Mouse (Mus musculus) forebrain, embryonic 14.5 days (tissue): ENCODE measurements around the gene Rbm6. TPM values are rescaled to one million over a fixed set of nuclear protein-coding genes. Genes with fewer than 3 reads are reported as not detected.
A peak's percentile ranks its signal among the peaks of the same experiment; 100 is the strongest.

Experiments used
- ATAC-seq: fragments of 200-750 bp; cut with Nextera tagmentation; 2 replicates; pipeline ENCODE4 v1.8.0; 2017; ENCODE audit warnings: mild to moderate bottlenecking, moderate library complexity
- DNase-seq: peaks from one replicate; pipeline ENCODE4 v3.0.0-alpha.2; 2015; ENCODE audit warnings: low spot score
- H3K27ac ChIP-seq: fragments of 300-500 bp; sonication (generic); 2 replicates; pipeline ENCODE4 v1.5.1; 2014; ENCODE audit warnings: low read depth, mild to moderate bottlenecking, control low read depth, low read length, moderate library complexity
- H3K27me3 ChIP-seq: fragments of 300-500 bp; sonication (generic); replicated peaks from 2 replicates; pipeline ENCODE4 v1.6.1; 2014; ENCODE audit warnings: low read length, control low read depth, mixed read lengths; ENCODE audit not compliant: control insufficient read depth, insufficient read depth
- H3K36me3 ChIP-seq: fragments of 300-500 bp; sonication (generic); 2 replicates; pipeline ENCODE4 v1.6.1; 2014; ENCODE audit warnings: low read length, control low read depth; ENCODE audit not compliant: control insufficient read depth, insufficient read depth
- H3K4me1 ChIP-seq: fragments of 300-500 bp; sonication (generic); 2 replicates; pipeline ENCODE4 v1.6.1; 2014; ENCODE audit warnings: antibody characterized with exemption, low read length, control low read depth; ENCODE audit not compliant: control insufficient read depth, insufficient read depth
- H3K4me2 ChIP-seq: fragments of 300-500 bp; sonication (generic); 2 replicates; pipeline ENCODE4 v1.6.1; 2014; ENCODE audit warnings: mild to moderate bottlenecking, control low read depth, low read length
- H3K4me3 ChIP-seq: fragments of 300-500 bp; sonication (generic); 2 replicates; pipeline ENCODE4 v1.5.1; 2014; ENCODE audit warnings: low read depth, low read length, control low read depth
- H3K9ac ChIP-seq: fragments of 300-500 bp; sonication (generic); 2 replicates; pipeline ENCODE4 v1.6.1; 2014; ENCODE audit warnings: mild to moderate bottlenecking, low read length, control low read depth, moderate library complexity
- H3K9me3 ChIP-seq: fragments of 300-500 bp; sonication (generic); replicated peaks from 2 replicates; pipeline ENCODE4 v1.6.1; 2016; ENCODE audit warnings: low read length, control low read depth, mixed read lengths; ENCODE audit not compliant: control insufficient read depth
- WGBS: fragments of 180-500 bp; shearing (Covaris S2); extraction: QIAGEN DNeasy Blood & Tissue Kit; methylation state at CpG from one replicate; pipeline ENCODE4 v1.1.7; 2014; 5-methylcytosine and 5-hydroxymethylcytosine counted together
- polyA plus RNA-seq: library from polyadenylated mRNA; unstranded; fragments of >200 nt; fragmentation: Nextera tagmentation; extraction: Ambion mirVana; gene quantifications from 2 replicates; pipeline ENCODE4 v1.2.1, GENCODE M21; 2014

Rbm6 gene
- polyA plus RNA-seq, 1 experiment from 2014 or later = 69.4 TPM

DNA sequence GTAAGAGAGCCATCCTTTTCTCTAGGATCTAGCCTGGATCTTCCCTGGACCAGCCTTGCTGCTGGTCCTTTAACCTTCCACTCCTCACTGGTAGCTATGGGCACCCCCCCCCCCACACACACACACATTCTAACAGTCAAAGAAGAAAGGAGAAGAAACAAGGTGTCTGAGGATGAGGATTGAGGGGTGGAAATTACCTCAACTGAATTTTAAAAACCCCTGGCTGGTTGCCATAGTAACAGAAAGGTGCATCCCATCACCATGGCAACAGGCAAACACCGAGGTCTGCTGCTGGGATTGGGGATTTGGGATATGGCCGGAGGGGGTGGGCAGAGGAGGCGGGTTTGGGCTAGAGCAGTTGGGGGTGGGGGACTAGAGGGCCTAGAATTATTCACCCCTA, 143.3 kb downstream of the Rbm6 start:
- no peaks in the 10 kb centered on the region for H3K9me3 ChIP-seq
- peaks cover 26% of the 10 kb centered on the region for H3K4me1 ChIP-seq

DNA sequence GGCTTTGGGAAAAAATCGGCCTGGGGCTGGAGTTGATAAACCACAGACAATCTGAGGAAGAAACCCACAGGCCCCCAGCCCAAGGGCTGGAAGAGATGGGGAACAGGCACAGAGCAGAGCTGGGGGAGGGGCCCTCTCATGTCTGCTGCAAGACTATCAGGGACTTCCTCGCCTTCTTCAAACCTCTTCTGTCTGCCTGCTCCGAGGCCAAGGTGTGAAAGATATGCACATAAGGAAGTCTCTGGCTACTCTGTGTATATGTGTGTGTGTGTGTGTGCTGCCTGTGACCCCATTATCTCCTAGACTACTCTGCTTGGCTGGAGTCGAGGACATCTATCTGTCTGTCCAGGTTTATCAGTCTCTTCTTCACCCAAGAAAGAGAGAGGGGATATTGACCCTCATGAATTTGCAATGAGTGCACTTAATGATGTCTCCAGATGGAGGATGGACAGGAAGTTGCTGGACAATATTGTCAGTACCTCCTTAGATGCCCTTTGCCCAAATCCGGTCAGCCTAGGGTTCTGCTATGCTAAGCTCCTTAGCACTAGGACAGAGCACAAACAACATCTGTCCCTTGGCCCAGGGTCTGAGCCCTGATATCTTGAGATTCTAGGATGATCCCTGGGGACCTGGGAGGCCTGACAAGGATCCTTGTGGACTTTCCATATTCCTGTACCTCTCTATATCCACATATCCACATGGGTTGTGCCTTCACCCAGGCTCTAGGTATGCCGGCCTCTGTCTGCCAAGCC, 143.9 kb downstream of the Rbm6 start:
- H3K4me1 ChIP-seq = peaks cover 24% of the 10 kb centered on the region
- no peak overlapping the region for H3K4me3 ChIP-seq
- no peak overlapping the region for H3K9ac ChIP-seq
- ATAC-seq (no peak), DNase-seq (no peak)
- H3K4me2 ChIP-seq = no peak overlapping the region
- peak overlapping the region; percentile 78 for H3K27ac ChIP-seq
- H3K27me3 ChIP-seq = no peaks in the 10 kb centered on the region
- WGBS = 79% methylated on average over 6 of the region's 6 CpGs
- no peaks in the 10 kb centered on the region for H3K9me3 ChIP-seq
- H3K36me3 ChIP-seq = no peaks in the 10 kb centered on the region

More for the DNA sequence above, 143.3 kb downstream of the Rbm6 start:
- DNase-seq (peak; percentile 83), ATAC-seq (no peak)
- Histone ChIP-seq H3K27ac (peak overlapping the region; percentile 78), H3K4me3 (no peak overlapping the region), H3K9ac (no peak overlapping the region), H3K36me3 (no peaks in the 10 kb centered on the region), H3K27me3 (no peaks in the 10 kb centered on the region), H3K4me2 (no peak overlapping the region)
- WGBS = 5% methylated on average over 3 of the region's 3 CpGs

DNA sequence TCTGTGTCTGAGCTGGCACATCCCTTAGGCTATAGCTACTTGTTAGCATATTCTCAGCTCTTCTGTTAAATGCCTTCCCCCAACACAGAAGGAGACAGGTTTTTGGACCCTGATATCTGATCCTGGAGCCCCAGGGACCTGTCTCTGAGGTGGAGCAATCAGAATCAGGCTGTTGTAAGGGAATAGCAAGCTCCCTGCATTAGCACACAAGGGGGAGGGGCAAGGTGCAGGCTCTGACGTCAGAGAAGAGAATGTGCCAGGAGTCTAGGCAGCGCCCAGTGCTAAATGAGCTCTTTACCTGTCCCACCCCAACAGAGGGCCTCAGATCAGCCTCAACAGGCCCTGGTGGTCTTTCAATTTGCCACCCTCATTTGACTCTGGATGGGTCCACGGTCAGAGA, 146.0 kb downstream of the Rbm6 start:
- Histone ChIP-seq H3K4me1 (peaks cover 40% of the 10 kb centered on the region), H3K36me3 (no peaks in the 10 kb centered on the region), H3K4me2 (no peak overlapping the region), H3K27ac (no peak overlapping the region), H3K9ac (no peak overlapping the region), H3K27me3 (no peaks in the 10 kb centered on the region), H3K9me3 (no peaks in the 10 kb centered on the region), H3K4me3 (no peak overlapping the region)
- ATAC-seq = no peak
- WGBS = 42% methylated on average over 3 of the region's 3 CpGs
- no peak for DNase-seq

DNA sequence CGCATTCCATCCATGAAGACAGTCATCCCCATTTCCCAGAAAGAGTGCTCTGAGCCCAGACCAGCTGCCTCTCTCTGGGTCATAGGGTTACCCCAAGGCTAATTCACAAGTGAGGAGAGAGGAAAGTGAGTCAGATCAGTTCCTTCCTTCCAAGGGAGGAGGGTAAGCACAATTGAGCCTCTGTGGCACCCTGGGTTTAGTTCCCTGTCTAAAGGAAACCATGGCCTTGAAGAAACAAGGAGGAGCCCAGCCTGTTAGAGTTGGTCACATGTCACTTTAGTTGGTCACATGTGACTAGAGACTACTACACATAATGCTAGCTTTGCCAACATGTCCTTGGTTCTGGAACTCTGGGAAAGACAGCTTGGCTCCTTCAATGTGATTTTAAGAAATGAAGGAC, 148.2 kb downstream of the Rbm6 start:
- Histone ChIP-seq H3K27me3 (no peaks in the 10 kb centered on the region), H3K9ac (no peak overlapping the region), H3K9me3 (no peaks in the 10 kb centered on the region), H3K4me3 (no peak overlapping the region), H3K4me2 (no peak overlapping the region), H3K27ac (no peak overlapping the region), H3K36me3 (no peaks in the 10 kb centered on the region), H3K4me1 (peaks cover 33% of the 10 kb centered on the region)
- DNase-seq = no peak
- WGBS = 100% methylated on average over 1 of the region's 1 CpGs
- no peak for ATAC-seq

DNA sequence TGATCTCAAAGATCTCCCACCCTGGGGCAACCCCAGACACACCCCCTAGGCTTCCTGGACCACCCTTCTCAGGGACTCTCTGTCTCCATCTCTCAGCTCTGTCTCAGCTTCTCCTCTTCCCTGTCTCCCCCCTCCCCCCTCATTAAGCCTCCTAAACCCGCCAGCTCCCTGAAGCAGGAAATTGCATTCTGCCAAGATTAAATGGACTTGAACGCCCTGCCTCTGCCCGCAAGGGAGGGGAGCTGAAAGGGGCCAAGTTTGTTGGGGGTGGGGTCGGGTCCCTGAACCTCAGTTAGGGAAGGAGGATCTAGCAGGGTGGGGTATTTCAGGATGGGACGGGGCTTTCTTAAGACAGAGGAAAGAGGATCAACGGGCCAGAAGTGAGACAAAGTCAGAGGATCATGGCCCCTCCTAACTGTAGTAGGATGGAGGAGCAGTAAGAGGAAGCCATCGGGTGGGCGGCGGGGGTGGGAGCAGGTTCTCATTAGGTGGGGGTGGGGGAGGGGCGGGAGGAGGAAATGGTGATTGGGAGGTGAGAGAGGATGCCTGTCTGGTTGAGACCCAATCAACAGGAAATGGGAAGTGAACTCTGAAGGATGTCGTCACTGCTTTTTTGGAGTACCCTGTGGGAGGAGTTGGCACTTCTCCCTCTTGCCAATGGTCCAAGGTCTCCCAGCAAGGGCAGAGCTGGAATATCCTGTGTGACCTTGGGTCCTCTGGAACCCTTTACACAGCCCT, 149.1 kb downstream of the Rbm6 start:
- H3K27ac ChIP-seq = no peak overlapping the region
- H3K4me3 ChIP-seq = no peak overlapping the region
- H3K27me3 ChIP-seq = no peaks in the 10 kb centered on the region
- ATAC-seq = peak; percentile 75
- H3K36me3 ChIP-seq = no peaks in the 10 kb centered on the region
- peak; percentile 80 for DNase-seq
- peaks cover 25% of the 10 kb centered on the region for H3K4me1 ChIP-seq
- no peaks in the 10 kb centered on the region for H3K9me3 ChIP-seq
- peak overlapping the region; percentile 24; the same call in 1 of the 2 replicates for H3K4me2 ChIP-seq
- 2% methylated on average over 11 of the region's 11 CpGs for WGBS
- no peak overlapping the region for H3K9ac ChIP-seq

Other genes starting within 250 kb of the Rbm6 start
- 371 and 423 TPM in 2 replicates for gene Gnai2, start 237.9 kb downstream of the Rbm6 start, polyA plus RNA-seq
- gene Slc38a3, start 203.7 kb downstream of the Rbm6 start, polyA plus RNA-seq = 32.8 and 32.9 TPM in 2 replicates
- gene Gnat1, start 193.5 kb downstream of the Rbm6 start, polyA plus RNA-seq = 0.28 and 0.66 TPM in 2 replicates
- 7.4 and 12.2 TPM in 2 replicates for gene Sema3f, start 162.8 kb downstream of the Rbm6 start, polyA plus RNA-seq
- gene Rbm5, start 102.2 kb downstream of the Rbm6 start, polyA plus RNA-seq = 188 and 210 TPM in 2 replicates
- 23.5 and 27.2 TPM in 2 replicates for gene Mon1a, start 14.9 kb upstream of the Rbm6 start, polyA plus RNA-seq
- 0.23 and 1.2 TPM in 2 replicates for gene Mst1r, start 33.6 kb upstream of the Rbm6 start, polyA plus RNA-seq
- not detected in 2 replicates for gene Actl11, start 55.2 kb upstream of the Rbm6 start, polyA plus RNA-seq
- gene Camkv, start 62.4 kb upstream of the Rbm6 start, polyA plus RNA-seq = 25.1 and 40.8 TPM in 2 replicates
- 17.1 and 20.5 TPM in 2 replicates for gene Traip, start 76.9 kb upstream of the Rbm6 start, polyA plus RNA-seq
- gene Uba7, start 102.3 kb upstream of the Rbm6 start, polyA plus RNA-seq = 3.1 and 4.7 TPM in 2 replicates
- 0.56 and 0.83 TPM in 2 replicates for gene Gm20661, start 109.8 kb upstream of the Rbm6 start, polyA plus RNA-seq
- gene Inka1, start 112.6 kb upstream of the Rbm6 start, polyA plus RNA-seq = 14.2 and 16.2 TPM in 2 replicates
- 1.2 and 1.5 TPM in 2 replicates for gene Cdhr4, start 119.3 kb upstream of the Rbm6 start, polyA plus RNA-seq
- gene Gm20662, start 123.1 kb upstream of the Rbm6 start, polyA plus RNA-seq = 0.53 TPM in 1 of 2 replicates, not detected in the other
- 39.3 and 48.1 TPM in 2 replicates for gene Ip6k1, start 129.3 kb upstream of the Rbm6 start, polyA plus RNA-seq
- gene Gmppb, start 176.0 kb upstream of the Rbm6 start, polyA plus RNA-seq = 18.5 and 20.0 TPM in 2 replicates
- 2.2 and 2.3 TPM in 2 replicates for gene Amigo3, start 179.9 kb upstream of the Rbm6 start, polyA plus RNA-seq
- gene Mst1, start 207.2 kb upstream of the Rbm6 start, polyA plus RNA-seq = not detected in 2 replicates
- gene Rnf123, start 210.1 kb upstream of the Rbm6 start, polyA plus RNA-seq = 37.5 and 42.7 TPM in 2 replicates
- 39.1 and 43.0 TPM in 2 replicates for gene Apeh, start 221.4 kb upstream of the Rbm6 start, polyA plus RNA-seq